Mouse (Mus musculus): ENCODE measurements at regions not wholly inside any gene's neighbourhood (a gene's known extent, or its start where the extent isn't known, plus 50 kb on each side); places are given as distances from the start of the nearest gene placed in this dataset.

DNA sequence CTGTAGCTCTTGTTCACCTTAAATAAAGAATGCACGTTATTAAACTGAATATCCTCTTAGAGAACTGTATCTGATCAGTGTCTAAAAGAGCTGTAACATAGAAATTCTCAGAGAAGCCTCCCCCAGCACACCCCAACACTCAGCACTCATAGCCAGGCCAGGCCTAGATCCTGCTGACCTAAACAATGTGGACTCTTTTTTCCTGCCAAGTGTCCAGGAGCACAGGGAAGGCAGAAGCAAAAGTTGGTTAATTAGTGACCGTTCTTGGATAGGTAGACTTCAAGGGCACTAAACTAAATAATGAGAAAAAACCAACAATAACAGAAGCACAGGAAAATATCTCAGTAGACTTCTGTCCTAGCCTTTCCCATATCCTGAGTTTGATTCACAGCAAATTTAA lies 117.7 kb downstream of the Pabpc5 start:
- H3K4me3 ChIP-seq (ENCODE audit: insufficient read depth, low read depth, low read length) = no peak overlapping the region
- H3K27me3 ChIP-seq (replicated peaks; ENCODE audit: control insufficient read depth, insufficient read depth, low read length) = no peaks in the 10 kb centered on the region
- peak; percentile 75 for DNase-seq
- 65% methylated on average over 2 of the region's 2 CpGs for WGBS
- peak overlapping the region; percentile 78; the same call in 1 of the 2 replicates for H3K27ac ChIP-seq (ENCODE audit: insufficient read depth, low read depth, low read length)
- no peaks in the 10 kb centered on the region for H3K4me1 ChIP-seq (ENCODE audit: control insufficient read depth, insufficient read depth, low read length)
- no peak for TF ChIP-seq CTCF (conservative IDR thresholded peaks at IDR 0.05; ENCODE audit: insufficient read depth, insufficient read length, low read depth, low read length)
- no peak for TF ChIP-seq POLR2A (IDR thresholded peaks at IDR 0.05; ENCODE audit: low read depth, low read length)
- H3K36me3 ChIP-seq (ENCODE audit: control insufficient read depth, insufficient read depth, low read length) = no peaks in the 10 kb centered on the region

DNA sequence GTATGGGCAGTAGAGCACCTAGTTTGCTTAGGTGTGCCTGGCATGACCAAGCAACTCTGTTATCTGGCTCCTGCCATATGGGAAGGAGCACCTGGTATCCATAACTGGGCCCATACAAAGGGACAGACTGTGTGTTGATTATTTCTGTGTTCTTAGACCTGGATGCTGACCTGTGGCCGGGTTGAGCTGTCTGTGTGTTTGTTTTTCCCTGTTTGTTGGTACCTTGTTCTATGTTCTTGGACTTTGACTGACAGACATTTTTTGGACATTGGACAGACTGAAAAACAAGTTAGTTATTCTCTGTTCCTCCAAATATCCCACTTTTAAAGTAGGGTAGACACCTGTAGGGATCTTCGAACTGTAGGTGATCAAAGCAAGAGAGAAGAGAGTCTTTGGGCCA lies 123.6 kb downstream of the Pabpc5 start:
- Histone ChIP-seq H3K4me1 (ENCODE audit: control insufficient read depth, insufficient read depth, low read length) (no peaks in the 10 kb centered on the region), H3K4me3 (ENCODE audit: insufficient read depth, low read depth, low read length) (no peak overlapping the region), H3K27ac (ENCODE audit: insufficient read depth, low read depth, low read length) (peak overlapping the region; percentile 66), H3K27me3 (replicated peaks; ENCODE audit: control insufficient read depth, insufficient read depth, low read length) (no peaks in the 10 kb centered on the region), H3K36me3 (ENCODE audit: control insufficient read depth, insufficient read depth, low read length) (no peaks in the 10 kb centered on the region)
- peak; percentile 69 for DNase-seq
- no peak for TF ChIP-seq POLR2A (IDR thresholded peaks at IDR 0.05; ENCODE audit: low read depth, low read length)
- TF ChIP-seq CTCF (conservative IDR thresholded peaks at IDR 0.05; ENCODE audit: insufficient read depth, insufficient read length, low read depth, low read length) = no peak
- 45% methylated on average over 2 of the region's 2 CpGs for WGBS

Measured in kidney, adult 2 months (tissue).